Mouse (Mus musculus) hindbrain, embryonic 13.5 days (tissue): ENCODE results near the gene Tmem203. TPM values are rescaled to one million over a fixed set of nuclear protein-coding genes. Genes with fewer than 3 reads are reported as not detected.

ENCODE experiments used
- ATAC-seq: fragments of 200-750 bp; cut with Nextera tagmentation; 2 replicates; pipeline ENCODE4 v1.8.0; 2017; ENCODE audit warnings: moderate TSS enrichment; ENCODE audit not compliant: low FRiP score
- H3K27ac ChIP-seq: fragments of 300-500 bp; sonication (generic); 2 replicates; pipeline ENCODE4 v1.5.1; 2015; ENCODE audit warnings: inconsistent platforms, mild to moderate bottlenecking, moderate library complexity
- H3K27me3 ChIP-seq: fragments of 300-500 bp; sonication (generic); 2 replicates; pipeline ENCODE4 v1.6.1; 2015; ENCODE audit warnings: mild to moderate bottlenecking, inconsistent platforms
- H3K36me3 ChIP-seq: fragments of 300-500 bp; sonication (generic); 2 replicates; pipeline ENCODE4 v1.6.1; 2015; ENCODE audit warnings: mild to moderate bottlenecking, inconsistent platforms
- H3K4me1 ChIP-seq: fragments of 300-500 bp; sonication (generic); replicated peaks from 2 replicates; pipeline ENCODE4 v1.6.1; 2015; ENCODE audit warnings: inconsistent platforms
- H3K4me2 ChIP-seq: fragments of 300-500 bp; sonication (generic); 2 replicates; pipeline ENCODE4 v1.6.1; 2015; ENCODE audit warnings: inconsistent platforms, mild to moderate bottlenecking, moderate library complexity
- H3K4me3 ChIP-seq: fragments of 300-500 bp; sonication (generic); 2 replicates; pipeline ENCODE4 v1.5.1; 2015; ENCODE audit warnings: mild to moderate bottlenecking, inconsistent platforms
- H3K9ac ChIP-seq: fragments of 300-500 bp; sonication (generic); 2 replicates; pipeline ENCODE4 v1.6.1; 2015; ENCODE audit warnings: mild to moderate bottlenecking, inconsistent platforms
- H3K9me3 ChIP-seq: fragments of 300-500 bp; sonication (generic); 2 replicates; pipeline ENCODE4 v1.6.1; 2016; ENCODE audit warnings: inconsistent platforms
- WGBS: fragments of 180-500 bp; shearing (Covaris S2); methylation state at CpG from one replicate; pipeline ENCODE4 v1.1.7; 2015; 5-methylcytosine and 5-hydroxymethylcytosine counted together
- polyA plus RNA-seq: library from polyadenylated mRNA; unstranded; fragments of >200 nt; fragmentation: Nextera tagmentation; extraction: Ambion mirVana; gene quantifications from 2 replicates; pipeline ENCODE4 v1.2.1, GENCODE M21; 2015

The Tmem203 gene
- polyA plus RNA-seq, 1 experiment from 2014 or later = 20.9 TPM

GRCm38 (mm10) chr2:25303931-25304656 is 48.9 kb downstream of the Tmem203 start:
- H3K9ac ChIP-seq = no peak overlapping the region

GRCm38 (mm10) chr2:25304657-25305541 is 49.7 kb downstream of the Tmem203 start:
- Histone ChIP-seq H3K4me2 (peak overlapping the region; percentile 77), H3K4me1 (peaks cover 17% of the 10 kb centered on the region), H3K27ac (peak overlapping the region; percentile 62), H3K36me3 (peaks cover 34% of the 10 kb centered on the region), H3K4me3 (peak overlapping the region; percentile 48), H3K9me3 (no peaks in the 10 kb centered on the region), H3K27me3 (peaks cover 77% of the 10 kb centered on the region), H3K9ac (peak overlapping the region; percentile 70)
- ATAC-seq = peak; percentile 80
- 2% methylated on average over 39 of the region's 45 CpGs for WGBS

More at GRCm38 (mm10) chr2:25303931-25304656, 48.9 kb downstream of the Tmem203 start:
- 78% methylated on average over 7 of the region's 7 CpGs for WGBS
- peak overlapping the region; percentile 77 for H3K4me2 ChIP-seq
- peaks cover 31% of the 10 kb centered on the region for H3K36me3 ChIP-seq
- H3K4me3 ChIP-seq = peak overlapping the region; percentile 48
- H3K27me3 ChIP-seq = peaks cover 69% of the 10 kb centered on the region
- ATAC-seq = no peak
- no peaks in the 10 kb centered on the region for H3K9me3 ChIP-seq
- no peak overlapping the region for H3K27ac ChIP-seq
- H3K4me1 ChIP-seq = peaks cover 17% of the 10 kb centered on the region

Other genes starting within 250 kb of the Tmem203 start
- gene Nsmf, start 201.1 kb upstream of the Tmem203 start, polyA plus RNA-seq = 130 and 136 TPM in 2 replicates
- gene Entpd8, start 175.1 kb upstream of the Tmem203 start, polyA plus RNA-seq = not detected in 2 replicates
- gene Noxa1, start 160.3 kb upstream of the Tmem203 start, polyA plus RNA-seq = not detected in 2 replicates
- 21.4 and 24.6 TPM in 2 replicates for gene Nrarp, start 74.7 kb upstream of the Tmem203 start, polyA plus RNA-seq
- gene Tor4a, start 58.6 kb upstream of the Tmem203 start, polyA plus RNA-seq = 1.6 and 1.9 TPM in 2 replicates
- 98.3 and 104 TPM in 2 replicates for gene Nelfb, start 44.0 kb upstream of the Tmem203 start, polyA plus RNA-seq
- not detected in 2 replicates for gene Stpg3, start 40.8 kb upstream of the Tmem203 start, polyA plus RNA-seq
- gene Fam166a, start 36.7 kb upstream of the Tmem203 start, polyA plus RNA-seq = 0.40 and 1.3 TPM in 2 replicates
- gene Tubb4b, start 30.7 kb upstream of the Tmem203 start, polyA plus RNA-seq = 349 and 363 TPM in 2 replicates
- gene Slc34a3, start 21.1 kb upstream of the Tmem203 start, polyA plus RNA-seq = not detected in 2 replicates
- not detected in 2 replicates for gene Rnf224, start 18.7 kb upstream of the Tmem203 start, polyA plus RNA-seq
- gene Rnf208, start 13.2 kb upstream of the Tmem203 start, polyA plus RNA-seq = 90.3 and 92.4 TPM in 2 replicates
- 0.26 TPM in 1 of 2 replicates, not detected in the other for gene Cysrt1, start 13.0 kb upstream of the Tmem203 start, polyA plus RNA-seq
- 5.1 and 6.2 TPM in 2 replicates for gene AL732309.1, start 8.6 kb upstream of the Tmem203 start, polyA plus RNA-seq
- gene Tprn, start 7.2 kb downstream of the Tmem203 start, polyA plus RNA-seq = 16.2 and 17.6 TPM in 2 replicates
- gene Ssna1, start 17.0 kb downstream of the Tmem203 start, polyA plus RNA-seq = 189 and 199 TPM in 2 replicates
- 143 TPM in 2 replicates for gene Anapc2, start 17.0 kb downstream of the Tmem203 start, polyA plus RNA-seq
- not detected in 2 replicates for gene Tmem210, start 32.7 kb downstream of the Tmem203 start, polyA plus RNA-seq
- gene Lrrc26, start 34.5 kb downstream of the Tmem203 start, polyA plus RNA-seq = 0.22 TPM in 1 of 2 replicates, not detected in the other
- gene Grin1, start 63.7 kb downstream of the Tmem203 start, polyA plus RNA-seq = 22.5 and 24.5 TPM in 2 replicates
- 50.0 and 59.8 TPM in 2 replicates for gene Man1b1, start 76.9 kb downstream of the Tmem203 start, polyA plus RNA-seq
- gene Dpp7, start 100.9 kb downstream of the Tmem203 start, polyA plus RNA-seq = 22.8 and 23.0 TPM in 2 replicates
- gene Uap1l1, start 110.2 kb downstream of the Tmem203 start, polyA plus RNA-seq = 5.2 and 6.2 TPM in 2 replicates
- gene Sapcd2, start 116.9 kb downstream of the Tmem203 start, polyA plus RNA-seq = 9.6 and 16.5 TPM in 2 replicates
- 2.6 and 3.6 TPM in 2 replicates for gene Entpd2, start 140.4 kb downstream of the Tmem203 start, polyA plus RNA-seq
- 411 and 423 TPM in 2 replicates for gene Npdc1, start 143.9 kb downstream of the Tmem203 start, polyA plus RNA-seq
- 0.19 TPM in 1 of 2 replicates, not detected in the other for gene Fut7, start 167.8 kb downstream of the Tmem203 start, polyA plus RNA-seq
- gene Abca2, start 173.3 kb downstream of the Tmem203 start, polyA plus RNA-seq = 10.0 and 11.6 TPM in 2 replicates
- gene Clic3, start 201.4 kb downstream of the Tmem203 start, polyA plus RNA-seq = 3.4 and 3.7 TPM in 2 replicates
- 91.6 and 98.8 TPM in 2 replicates for gene Paxx, start 205.7 kb downstream of the Tmem203 start, polyA plus RNA-seq
- gene Ptgds, start 214.6 kb downstream of the Tmem203 start, polyA plus RNA-seq = 50.3 and 50.5 TPM in 2 replicates
- gene Lcn12, start 238.5 kb downstream of the Tmem203 start, polyA plus RNA-seq = not detected in 2 replicates
- gene Fbxw5, start 245.3 kb downstream of the Tmem203 start, polyA plus RNA-seq = 119 and 125 TPM in 2 replicates
- 5.4 and 5.5 TPM in 2 replicates for gene C8g, start 246.3 kb downstream of the Tmem203 start, polyA plus RNA-seq